Mouse (Mus musculus) retina, adult 2 months (tissue): ENCODE results near the gene Cpz.

Source experiments
- DNase-seq: peaks from one replicate; pipeline ENCODE4 v3.0.0-alpha.2; 2012; ENCODE audit warnings: low read depth, low spot score

Cpz gene

DNA sequence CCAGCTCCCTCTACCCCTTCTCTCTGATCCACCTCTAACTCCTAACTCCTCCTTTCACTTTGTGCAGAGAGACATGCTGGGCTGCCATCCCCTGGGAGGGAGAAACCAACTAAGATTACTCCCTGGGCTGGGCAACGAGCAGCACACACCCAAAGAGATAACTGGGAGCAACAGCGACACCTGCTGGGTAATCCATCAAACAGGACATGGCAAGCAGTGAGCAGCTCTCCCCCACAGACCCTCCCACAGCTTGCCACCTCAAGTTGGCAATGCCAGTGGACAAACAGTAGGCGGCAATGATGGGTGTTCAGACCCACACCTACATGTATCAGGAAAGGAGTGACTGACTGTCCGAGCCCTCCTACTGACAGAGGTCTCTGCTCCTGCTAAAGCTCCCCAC is 4.9 kb upstream of the Cpz start:
- peak; percentile 28 for DNase-seq

DNA sequence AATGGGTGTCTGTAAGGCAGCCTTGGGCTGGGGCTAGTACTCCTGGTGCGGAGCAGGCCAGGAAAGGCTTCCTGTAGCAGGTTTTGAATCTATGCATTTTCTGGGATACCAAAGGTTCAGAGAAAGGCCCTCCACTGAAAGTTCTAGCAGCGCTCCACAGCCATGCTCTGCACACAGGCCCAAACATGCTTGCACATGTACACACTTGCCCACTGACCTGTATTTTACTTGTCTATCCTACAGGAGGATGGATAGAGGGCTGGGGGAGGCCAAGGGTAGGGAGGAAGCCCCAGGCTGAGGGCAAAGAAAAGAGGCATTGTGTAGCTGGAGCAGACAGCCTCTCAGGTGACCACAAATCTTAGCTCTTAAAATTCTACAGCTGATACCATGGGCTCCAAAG is 1.1 kb downstream of the Cpz start:
- DNase-seq: no peak

DNA sequence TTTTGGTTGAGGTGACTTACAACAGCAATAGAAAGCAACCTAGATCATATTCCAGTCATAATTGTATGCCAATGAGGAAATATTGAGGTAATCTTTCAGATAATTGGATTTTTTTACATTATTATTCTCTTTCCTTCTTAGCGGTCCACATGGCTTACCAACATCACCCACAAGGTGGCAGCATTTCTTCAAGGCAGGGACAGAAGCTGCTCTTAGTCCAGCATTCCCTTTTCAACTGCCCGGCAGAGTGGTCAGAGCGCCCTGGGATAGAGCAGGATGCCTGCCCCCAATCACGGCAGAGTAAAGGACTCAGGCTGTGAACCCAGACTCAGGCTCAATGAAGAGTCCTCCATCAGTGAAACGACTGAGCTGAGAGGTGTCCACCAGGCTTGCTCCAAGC is 1.8 kb downstream of the Cpz start:
- DNase-seq: peak; percentile 32

DNA sequence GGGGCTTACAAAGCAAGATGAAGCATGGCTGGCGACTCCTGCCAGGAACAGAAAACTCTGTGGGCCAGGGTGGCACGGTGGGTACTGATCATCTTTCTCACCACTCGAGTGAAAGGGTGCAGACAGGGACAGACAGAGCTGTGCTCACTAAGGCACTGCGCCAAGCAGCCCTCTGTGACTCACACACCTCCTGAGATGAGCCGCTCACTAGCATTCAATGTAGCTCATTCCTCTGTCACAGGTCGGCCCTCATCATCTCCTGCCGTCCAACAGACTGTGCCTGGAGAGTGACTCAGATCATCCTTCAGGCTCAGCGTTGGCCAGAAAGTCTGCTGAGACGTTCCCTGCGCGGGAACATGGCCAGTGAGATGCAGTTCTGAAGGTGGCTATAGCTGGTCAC is 8.7 kb downstream of the Cpz start:
- DNase-seq: no peak

DNA sequence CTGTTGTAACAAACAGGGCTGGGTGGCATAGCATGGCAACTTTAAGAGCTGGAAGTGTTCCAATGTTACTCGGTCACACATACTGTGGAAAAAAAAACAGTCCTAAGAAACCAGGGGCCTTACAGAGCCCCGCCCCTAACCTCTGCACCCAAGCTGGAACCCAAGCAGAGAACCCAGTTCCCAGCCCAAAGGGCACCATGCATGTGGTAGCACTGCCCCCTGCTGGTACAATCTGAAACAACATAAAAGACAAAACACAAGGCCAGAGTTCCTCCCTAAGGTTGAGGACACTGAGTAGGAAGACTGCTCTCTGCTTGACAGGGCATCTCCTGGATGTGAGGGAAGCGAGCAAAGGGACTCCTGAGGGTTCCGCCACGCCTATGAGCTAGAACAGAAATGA is 14.9 kb downstream of the Cpz start:
- peak; percentile 61 for DNase-seq

DNA sequence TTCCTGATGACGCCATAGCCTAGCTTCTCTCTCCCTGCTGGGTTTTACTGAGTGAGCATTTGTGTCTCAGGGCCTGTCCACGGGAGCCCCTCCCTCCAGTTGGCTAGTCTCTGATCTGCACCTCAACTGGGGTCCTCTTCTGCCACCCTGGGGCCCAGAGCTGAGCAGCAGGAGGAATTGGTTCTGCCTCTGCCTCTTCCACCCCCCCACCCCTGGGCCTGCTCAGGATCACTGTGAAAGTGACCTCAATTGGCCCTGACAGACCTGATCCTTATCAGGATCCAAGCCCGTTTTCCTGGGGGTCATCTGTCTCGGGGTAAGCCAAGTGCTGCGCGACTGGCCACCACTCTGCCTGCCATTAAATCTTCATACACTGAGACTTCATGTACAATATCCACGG is 20.5 kb downstream of the Cpz start:
- no peak for DNase-seq

DNA sequence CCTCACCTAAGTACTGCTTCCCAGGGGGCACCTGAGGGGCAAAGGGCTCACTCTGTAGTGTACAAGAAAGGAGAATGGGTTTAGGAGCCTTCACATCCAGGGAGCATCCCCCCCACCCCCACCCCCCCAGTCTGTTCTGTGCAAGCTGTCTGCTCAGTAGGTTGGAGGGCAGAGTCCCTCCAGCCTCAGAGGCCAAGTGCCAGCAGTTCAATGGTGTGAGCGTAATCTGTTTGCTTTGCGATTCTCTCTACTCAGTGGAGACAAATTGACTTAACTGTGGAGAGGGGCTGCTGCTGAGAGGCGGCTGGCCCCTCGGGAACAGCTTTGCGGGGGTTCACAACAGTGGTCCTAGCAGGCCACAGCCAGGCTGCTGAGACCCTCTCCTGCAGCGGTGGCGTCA is 28.2 kb downstream of the Cpz start:
- no peak for DNase-seq

DNA sequence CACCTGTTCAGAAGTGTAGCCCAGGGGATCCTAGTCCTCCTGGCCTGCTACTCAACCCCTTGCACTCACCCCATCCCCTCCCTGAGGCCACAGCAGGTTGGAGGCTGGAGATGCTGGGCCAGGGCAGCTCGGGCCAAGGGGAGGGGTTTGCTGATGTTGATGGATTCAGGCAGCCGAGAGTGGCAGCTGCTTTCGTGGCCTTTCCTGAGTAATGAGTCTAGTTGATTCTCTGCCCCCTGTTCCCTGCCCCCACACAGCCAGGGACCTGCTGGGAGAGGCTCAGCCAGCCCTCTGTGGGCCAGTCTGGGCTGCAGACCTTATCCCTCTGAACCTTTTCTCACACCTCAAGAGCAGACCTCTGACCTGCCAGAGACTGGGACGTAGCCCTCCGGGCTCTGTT is 29.5 kb downstream of the Cpz start:
- DNase-seq: no peak

DNA sequence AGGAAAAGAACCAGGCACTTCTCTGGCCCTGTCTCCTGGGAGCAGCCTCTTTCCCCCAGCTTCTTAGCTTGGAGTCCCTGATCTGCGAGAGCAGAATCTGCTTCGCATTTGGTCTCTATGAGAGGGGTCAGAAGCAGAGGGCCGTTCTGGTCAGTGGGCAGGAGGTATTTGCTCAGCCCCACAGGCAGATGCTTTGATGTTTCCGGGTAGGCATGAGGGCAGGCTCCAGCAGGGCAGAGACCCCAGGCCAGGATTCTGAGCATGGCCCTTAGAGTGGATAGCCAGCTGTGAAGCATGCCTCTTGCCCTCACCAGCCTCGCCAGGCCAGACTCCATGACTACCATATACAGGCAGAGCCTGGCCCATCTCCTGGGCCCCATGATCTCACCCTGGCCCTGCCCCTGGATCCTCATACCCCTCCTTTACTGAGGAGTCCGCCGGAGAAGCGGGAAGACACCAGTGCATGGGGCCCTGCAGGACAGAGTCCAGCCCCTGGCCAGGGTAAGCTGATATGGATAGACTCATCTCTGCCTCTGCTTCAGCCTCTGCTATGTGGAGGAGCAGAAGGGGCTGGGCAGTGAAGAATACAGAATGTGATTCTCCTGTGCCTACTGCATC is 30.6 kb downstream of the Cpz start:
- no peak for DNase-seq

DNA sequence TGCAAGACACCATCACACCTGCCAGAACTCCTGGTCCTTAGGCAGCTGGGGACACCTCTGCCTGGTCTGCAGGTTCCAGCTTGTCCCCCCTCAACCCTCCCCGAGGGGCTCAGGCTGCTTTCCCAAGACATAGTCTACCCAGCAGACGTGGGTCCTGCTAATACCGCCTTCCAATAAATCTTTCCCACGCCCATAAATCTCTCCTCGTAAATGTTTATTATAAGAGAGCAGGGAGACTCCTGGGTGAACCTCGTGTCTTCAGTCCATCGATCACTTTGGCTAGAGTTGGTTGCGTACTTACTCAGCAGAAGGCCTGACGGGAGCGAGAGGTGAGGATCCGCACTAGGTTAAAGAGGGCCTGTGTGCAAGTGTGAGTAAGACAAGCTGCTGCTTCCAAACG is 31.7 kb downstream of the Cpz start:
- DNase-seq: no peak

DNA sequence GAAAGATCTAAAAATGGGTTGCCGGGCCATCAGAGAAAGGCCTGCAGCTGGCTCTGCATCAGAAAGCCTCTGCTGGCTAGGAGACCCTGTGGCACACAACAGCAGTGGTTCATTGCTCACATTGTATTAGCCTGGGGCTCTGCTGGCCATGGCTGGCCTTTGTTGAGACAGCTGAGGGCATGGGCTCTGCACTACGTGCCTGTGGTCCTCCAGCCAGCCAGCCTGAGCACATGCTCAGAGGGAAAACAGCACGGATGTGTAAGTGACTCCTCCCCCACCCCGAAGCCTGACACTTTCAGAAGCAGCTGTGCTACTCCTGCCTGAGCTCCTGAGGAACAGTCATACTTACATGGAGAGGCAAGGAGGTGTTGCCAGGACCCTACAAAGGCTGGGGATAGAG is 46.0 kb downstream of the Cpz start:
- no peak for DNase-seq

DNA sequence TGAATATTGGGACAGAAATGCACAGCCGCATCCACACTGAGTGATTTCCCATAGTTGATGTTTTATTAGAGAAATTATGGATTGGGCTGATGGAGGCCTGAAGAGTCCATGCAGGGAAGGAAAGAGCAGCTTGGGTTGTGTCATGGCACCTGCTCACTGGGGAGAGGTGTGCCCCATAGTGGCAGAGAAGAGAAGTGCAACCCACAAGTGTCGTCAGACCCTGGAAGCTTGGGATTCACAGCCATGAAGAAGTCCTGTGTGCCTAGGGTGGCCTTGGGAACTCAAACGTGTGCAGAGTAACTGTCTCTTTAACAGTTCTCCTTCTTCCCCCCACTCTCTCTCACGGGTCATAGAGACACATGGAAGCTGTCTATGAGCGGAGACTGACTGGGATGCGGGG is 50.3 kb downstream of the Cpz start:
- DNase-seq: no peak

DNA sequence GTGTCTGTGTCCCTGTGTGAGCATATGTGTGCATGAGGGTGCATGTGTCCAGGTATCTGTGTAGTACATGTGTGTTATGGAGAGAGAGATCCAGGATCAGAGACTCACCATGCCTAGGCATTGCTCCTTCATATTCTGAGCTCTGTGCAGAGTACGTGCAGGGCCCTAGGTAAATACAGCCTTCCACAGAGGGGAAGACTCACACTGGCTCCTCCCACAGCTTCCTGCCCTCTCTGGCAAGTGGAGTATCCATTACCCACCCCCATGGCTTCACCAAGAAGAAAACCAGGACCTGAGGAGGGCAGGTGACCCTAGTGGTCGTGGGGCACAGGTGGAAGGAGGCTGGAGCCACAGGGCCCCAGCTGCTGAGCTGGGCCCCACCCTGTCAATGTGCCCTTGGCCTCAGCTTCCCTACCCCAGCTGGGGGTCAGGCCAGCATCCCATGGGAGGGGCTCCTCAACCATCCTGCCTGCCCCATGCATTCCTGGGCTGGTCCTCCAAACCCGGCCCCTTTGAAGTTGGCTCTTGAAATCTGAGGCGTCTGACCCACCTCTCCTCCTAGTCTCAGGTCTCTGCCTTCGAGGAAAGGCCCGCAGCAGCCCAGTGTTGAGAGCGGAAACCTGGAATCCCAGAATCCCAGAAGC is 54.5 kb downstream of the Cpz start:
- DNase-seq: no peak

DNA sequence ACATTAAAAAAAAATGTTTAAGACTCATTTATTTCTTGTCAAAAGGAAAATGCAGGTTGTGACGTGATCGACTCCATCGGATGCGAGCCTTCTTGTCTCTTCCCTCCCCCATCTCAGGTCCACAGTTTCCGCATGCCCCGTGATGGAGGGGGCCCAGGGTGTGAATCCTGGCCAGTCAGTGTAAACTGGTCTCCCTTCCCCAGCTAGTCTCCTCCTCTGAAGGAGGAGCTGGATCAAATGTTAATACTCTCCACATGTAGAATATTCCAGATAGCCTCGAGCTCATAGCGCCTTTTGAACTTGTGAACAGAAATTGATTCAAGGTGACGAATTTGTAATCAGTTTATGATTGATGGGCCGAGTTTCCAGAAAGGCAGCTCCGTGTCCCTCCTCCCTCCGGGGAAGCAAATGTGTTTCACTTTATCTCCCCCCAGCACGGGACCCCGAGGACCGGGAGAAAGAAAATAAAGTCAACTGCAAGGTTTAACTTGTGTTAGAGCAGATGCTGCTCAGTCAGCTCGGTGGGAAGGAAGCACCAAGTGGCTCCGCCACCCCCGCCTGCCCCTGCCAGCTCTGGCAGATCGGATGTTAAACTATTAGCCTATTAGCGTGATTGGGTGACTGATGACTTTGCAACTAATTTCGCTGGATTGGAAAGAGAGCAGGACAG is 59.4 kb downstream of the Cpz start:
- DNase-seq: no peak

DNA sequence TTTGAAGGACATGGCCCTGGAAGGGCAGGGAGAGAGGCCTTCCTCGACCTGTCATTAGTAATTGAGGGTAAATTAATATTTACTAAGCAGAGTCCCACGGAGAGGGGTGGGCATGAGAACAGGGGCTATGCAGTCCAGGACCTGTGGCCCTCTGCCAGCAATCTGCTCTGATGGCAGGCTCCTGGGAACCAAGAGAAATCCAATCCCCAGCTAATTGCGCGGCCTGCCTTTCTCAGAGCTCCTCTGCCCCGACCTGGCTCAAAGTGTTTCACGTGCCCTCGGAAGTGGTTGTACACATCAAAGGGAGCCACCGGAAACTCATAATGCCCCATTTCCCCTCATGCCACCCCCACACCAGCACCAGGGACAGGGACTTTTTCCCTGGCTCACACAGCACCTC is 63.4 kb downstream of the Cpz start:
- DNase-seq: no peak

DNA sequence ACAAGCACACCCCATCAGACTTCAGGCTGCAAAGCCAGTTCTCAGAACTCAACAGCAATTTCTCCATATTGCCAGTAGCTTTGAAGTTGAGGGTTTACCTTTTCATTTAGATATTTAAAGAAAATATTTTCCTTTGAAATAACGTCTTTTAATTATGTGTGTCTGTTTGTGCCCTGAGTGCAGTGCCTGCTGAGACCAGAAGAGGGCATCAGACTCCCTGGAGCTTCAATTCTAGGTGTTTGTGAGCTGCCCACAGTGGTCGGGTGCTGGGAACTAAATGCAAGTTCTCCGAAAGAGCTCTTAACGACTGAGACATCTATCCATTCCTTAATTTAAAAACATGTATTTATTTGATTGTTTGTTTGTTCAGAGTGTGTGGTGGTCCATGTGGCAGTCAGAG is 65.7 kb downstream of the Cpz start:
- DNase-seq: no peak

DNA sequence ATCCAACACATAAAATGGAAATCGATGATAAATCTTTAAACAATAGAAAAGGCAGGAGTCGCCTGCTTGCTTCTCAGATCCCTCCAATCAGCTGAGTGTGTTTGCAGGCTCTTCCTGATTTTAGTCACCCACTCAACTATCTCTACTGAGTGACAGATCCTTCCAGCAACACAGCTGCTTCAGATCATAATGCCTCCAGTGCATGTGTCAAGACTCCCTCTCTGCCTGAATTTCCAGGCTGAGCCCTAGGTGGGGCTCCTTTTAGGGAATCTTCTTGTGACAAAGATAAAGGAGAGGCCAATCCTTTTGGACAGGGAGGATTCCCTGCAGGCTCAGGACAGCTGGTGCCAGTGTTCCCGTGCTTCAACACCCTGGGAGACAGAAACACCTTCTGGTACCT is 67.2 kb downstream of the Cpz start:
- no peak for DNase-seq

DNA sequence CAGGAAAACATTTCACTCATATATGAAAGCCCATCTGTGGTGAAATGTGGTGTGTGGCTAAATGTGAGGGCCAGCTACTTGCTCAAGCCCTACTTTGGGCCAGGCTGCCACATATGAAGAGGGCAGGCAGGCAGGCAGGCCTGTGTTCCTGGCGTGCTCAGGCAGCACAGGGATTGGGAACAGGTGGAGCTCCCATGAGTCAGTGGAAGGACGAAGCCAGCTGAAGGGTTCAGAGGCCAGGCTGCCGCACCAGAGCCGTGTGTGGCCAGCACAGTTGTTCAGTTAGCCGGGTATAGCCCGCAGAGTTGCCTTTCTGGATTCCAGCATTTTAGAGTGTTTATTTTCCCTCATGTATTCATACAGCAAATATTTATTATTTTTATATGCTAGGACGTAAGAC is 68.1 kb downstream of the Cpz start:
- DNase-seq: no peak

DNA sequence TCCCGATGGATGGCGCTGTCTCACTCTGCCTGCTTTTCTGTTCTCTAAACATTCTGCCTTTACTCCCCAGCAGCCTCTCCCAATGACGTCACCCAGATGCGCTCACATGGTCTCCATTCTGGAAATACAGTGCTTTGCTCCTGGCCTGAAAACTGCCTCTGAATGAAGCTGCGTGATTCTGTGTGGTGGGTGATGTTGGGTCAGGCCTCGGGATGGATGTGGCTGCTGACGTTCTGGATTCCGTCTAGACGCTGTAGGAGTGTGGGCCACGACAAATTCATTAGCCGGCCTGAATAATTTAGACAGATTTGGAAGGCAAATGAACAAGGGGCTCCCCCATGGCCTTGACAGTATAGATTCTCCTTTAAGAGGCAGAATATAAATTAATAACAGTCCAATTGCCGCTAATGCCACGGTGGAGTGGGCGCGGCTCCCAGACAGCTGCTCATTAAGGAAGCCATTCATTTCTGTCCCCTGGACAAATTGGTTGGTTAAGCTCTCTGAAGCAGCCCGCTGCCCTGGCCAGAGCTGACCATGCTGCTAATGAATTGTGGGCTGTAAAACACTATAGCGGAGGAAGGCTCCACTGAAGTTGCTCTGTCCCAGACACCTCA is 71.2 kb downstream of the Cpz start:
- DNase-seq: no peak
